Mouse (Mus musculus) CH12.LX (cell line): ENCODE measurements at regions not wholly inside any gene's neighbourhood (a gene's known extent, or its start where the extent isn't known, plus 50 kb on each side); places are given as distances from the start of the nearest gene placed in this dataset.
A peak's percentile ranks its signal among the peaks of the same experiment; 100 is the strongest.

ENCODE experiments used
- DNase-seq: peaks from one replicate; pipeline ENCODE4 v3.0.0-alpha.2; 2013; ENCODE audit errors: extremely low read depth
- H3K27ac ChIP-seq: 2 replicates; pipeline ENCODE4 v1.5.1; 2012; ENCODE audit warnings: low read depth, mild to moderate bottlenecking, control low read depth, moderate library complexity; ENCODE audit not compliant: insufficient read depth
- H3K27me3 ChIP-seq: replicated peaks from 2 replicates; pipeline ENCODE3; 2012; ENCODE audit warnings: inconsistent platforms
- H3K36me3 ChIP-seq, 2 experiments: replicated peaks in 1 of 2; 2 replicates each; pipeline versions ENCODE3 to v1.6.1; 2012; ENCODE audit warnings: inconsistent platforms in 1 of 2, low read length in 1 of 2, mild to moderate bottlenecking in 1 of 2, mixed read lengths in 1 of 2, moderate library complexity in 1 of 2; ENCODE audit not compliant: control insufficient read depth in 1 of 2, insufficient read depth in 1 of 2
- H3K4me1 ChIP-seq, 2 experiments: 2 replicates each; pipeline ENCODE4 v1.6.1; 2012; ENCODE audit warnings: inconsistent platforms in 1 of 2, moderate library complexity in 1 of 2; ENCODE audit not compliant: insufficient read depth in 2 of 2, control insufficient read depth in 1 of 2
- H3K4me2 ChIP-seq: 2 replicates; pipeline ENCODE4 v1.6.1; 2012; ENCODE audit warnings: low read depth, mild to moderate bottlenecking, control low read depth; ENCODE audit not compliant: poor library complexity, insufficient read depth, severe bottlenecking
- H3K4me3 ChIP-seq, 3 experiments: fragments of 150-350 bp in 1 of 3; sonication (generic) in 1 of 3; replicated peaks in 1 of 3; 2 replicates each; pipeline versions ENCODE3 to v1.5.1; 2011 to 2012; ENCODE audit warnings: low read depth in 2 of 3, low read length in 2 of 3, mild to moderate bottlenecking in 2 of 3, moderate library complexity in 2 of 3, control low read depth in 1 of 3, improper control_type of control experiment in 1 of 3, inconsistent platforms in 1 of 3, mixed read lengths in 1 of 3; ENCODE audit not compliant: poor library complexity in 1 of 3
- H3K79me2 ChIP-seq: replicated peaks from 2 replicates; pipeline ENCODE4 v1.6.1; 2012; ENCODE audit warnings: mild to moderate bottlenecking, moderate library complexity; ENCODE audit not compliant: control insufficient read depth, poor library complexity, insufficient read depth, severe bottlenecking; ENCODE audit errors: extremely low read depth
- H3K9ac ChIP-seq: 2 replicates; pipeline ENCODE4 v1.6.1; 2012; ENCODE audit warnings: low read depth, mild to moderate bottlenecking, control low read depth, moderate library complexity; ENCODE audit not compliant: insufficient read depth
- H3K9me3 ChIP-seq: replicated peaks from 2 replicates; pipeline ENCODE3; 2012; ENCODE audit warnings: low read length, inconsistent platforms, mixed read lengths
- BHLHE40 ChIP-seq: IDR thresholded peaks from 2 replicates; pipeline ENCODE4 v1.6.1; 2011; ENCODE audit warnings: mild to moderate bottlenecking, low read depth, low read length, improper control_type of control experiment
- CHD1 ChIP-seq: IDR thresholded peaks from 2 replicates; pipeline ENCODE4 v1.6.1; 2012; ENCODE audit warnings: low read depth, low read length, improper control_type of control experiment, inconsistent platforms
- EP300 ChIP-seq: IDR thresholded peaks from 2 replicates; pipeline ENCODE4 v1.6.1; 2011; ENCODE audit warnings: low read length, improper control_type of control experiment
- ETS1 ChIP-seq: conservative IDR thresholded peaks from 2 replicates; pipeline ENCODE4 v1.6.1; 2012; ENCODE audit warnings: low read depth, mild to moderate bottlenecking, inconsistent platforms, low read length, improper control_type of control experiment, moderate library complexity
- GABPA ChIP-seq: IDR thresholded peaks from 2 replicates; pipeline ENCODE4 v1.6.1; 2012; ENCODE audit warnings: low read depth, low read length, improper control_type of control experiment, inconsistent platforms; ENCODE audit not compliant: insufficient replicate concordance
- JUN ChIP-seq: IDR thresholded peaks from 2 replicates; pipeline ENCODE4 v1.6.1; 2011; ENCODE audit warnings: low read depth, mild to moderate bottlenecking, low read length, improper control_type of control experiment, moderate library complexity; ENCODE audit not compliant: insufficient read depth
- JUND ChIP-seq: conservative IDR thresholded peaks from 2 replicates; pipeline ENCODE4 v1.6.1; 2011; ENCODE audit warnings: low read depth, low read length, improper control_type of control experiment
- KAT2A ChIP-seq: IDR thresholded peaks from 2 replicates; pipeline ENCODE4 v1.6.1; 2012; ENCODE audit warnings: low read length, improper control_type of control experiment, inconsistent platforms; ENCODE audit not compliant: insufficient replicate concordance
- MAX ChIP-seq: IDR thresholded peaks from 2 replicates; pipeline ENCODE4 v1.6.1; 2011; ENCODE audit warnings: low read length, improper control_type of control experiment
- MAZ ChIP-seq: IDR thresholded peaks from 2 replicates; pipeline ENCODE4 v1.6.1; 2012; ENCODE audit warnings: low read depth, mild to moderate bottlenecking, inconsistent platforms, low read length, improper control_type of control experiment, moderate library complexity
- MEF2A ChIP-seq: IDR thresholded peaks from 2 replicates; pipeline ENCODE4 v1.6.1; 2014; ENCODE audit warnings: low read depth, mild to moderate bottlenecking, inconsistent platforms, low read length, improper control_type of control experiment, borderline replicate concordance
- MXI1 ChIP-seq: IDR thresholded peaks from 2 replicates; pipeline ENCODE4 v1.6.1; 2011; ENCODE audit warnings: mild to moderate bottlenecking, low read depth, low read length, improper control_type of control experiment
- MYC ChIP-seq: IDR thresholded peaks from 2 replicates; pipeline ENCODE4 v1.6.1; 2011; ENCODE audit warnings: low read depth, mild to moderate bottlenecking, improper control_type of control experiment, low read length
- NRF1 ChIP-seq: IDR thresholded peaks from 2 replicates; pipeline ENCODE4 v1.6.1; 2014; ENCODE audit warnings: low read depth, mild to moderate bottlenecking, inconsistent platforms, low read length, improper control_type of control experiment, moderate library complexity
- POLR2A ChIP-seq: IDR thresholded peaks from 2 replicates; pipeline ENCODE4 v1.6.1; 2011; ENCODE audit warnings: low read depth, mild to moderate bottlenecking, improper control_type of control experiment, low read length
- SMC3 ChIP-seq: IDR thresholded peaks from 2 replicates; pipeline ENCODE4 v1.6.1; 2011; ENCODE audit warnings: low read depth, low read length, improper control_type of control experiment
- TBP ChIP-seq: conservative IDR thresholded peaks from 2 replicates; pipeline ENCODE4 v1.6.1; 2011; ENCODE audit warnings: low read depth, low read length, improper control_type of control experiment
- TCF12 ChIP-seq: IDR thresholded peaks from 2 replicates; pipeline ENCODE4 v1.6.1; 2014; ENCODE audit warnings: low read depth, mild to moderate bottlenecking, inconsistent platforms, low read length, improper control_type of control experiment
- ZMIZ1 ChIP-seq: IDR thresholded peaks from 2 replicates; pipeline ENCODE4 v1.6.1; 2012; ENCODE audit warnings: low read depth, mild to moderate bottlenecking, inconsistent platforms, low read length, improper control_type of control experiment
- ZNF384 ChIP-seq: IDR thresholded peaks from 2 replicates; pipeline ENCODE4 v1.6.1; 2012; ENCODE audit warnings: low read depth, low read length, improper control_type of control experiment, inconsistent platforms
- dilution Hi-C: fragments of 300-500 bp; cut with MboI; formaldehyde crosslinking; loops from 2 replicates; pipeline ENCODE4 v1.14.3; 2020; ENCODE audit warnings: low sequenced_read_pairs; ENCODE audit not compliant: extremely low pct_unique_long_range_greater_than_20kb, extremely low pct_ligation_motif_present
- in situ Hi-C: fragments of 300-500 bp; cut with MboI; formaldehyde crosslinking; loops from 3 replicates; pipeline ENCODE4 v1.14.3; 2019; ENCODE audit warnings: low sequenced_read_pairs, low pct_ligation_motif_present, low pct_unique_long_range_greater_than_20kb, mixed read lengths

DNA sequence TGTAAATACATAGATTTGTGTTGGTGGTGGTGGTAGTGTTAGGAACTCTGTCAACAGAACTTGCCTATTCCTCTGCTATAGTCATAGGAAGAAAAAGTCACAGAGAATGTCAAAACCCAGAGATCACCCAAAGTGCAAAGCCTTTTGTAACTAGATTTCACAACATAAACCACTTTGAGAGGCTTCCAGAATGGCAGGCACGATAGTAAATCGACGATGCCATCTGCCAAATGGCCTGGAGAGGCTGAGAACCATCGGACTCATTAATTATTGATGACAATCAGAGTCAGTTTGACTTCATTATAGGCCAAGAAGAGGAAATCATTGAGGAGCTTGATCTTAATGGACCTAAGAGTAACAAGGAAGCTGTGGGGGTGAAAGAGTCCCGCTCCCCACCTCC, 207.6 kb upstream of the Kirrel3 start:
- Histone ChIP-seq H3K4me1 (no peaks in the 10 kb centered on the region), H3K79me2 (no peaks in the 10 kb centered on the region), H3K4me3 (no peak overlapping the region), H3K4me2 (no peak overlapping the region), H3K27ac (no peak overlapping the region), H3K9ac (no peak overlapping the region), H3K9me3 (no peaks in the 10 kb centered on the region), H3K36me3 (no peaks in the 10 kb centered on the region), H3K27me3 (no peaks in the 10 kb centered on the region)
- dilution Hi-C loops = no loop called here
- no peak for DNase-seq
- TF ChIP-seq TCF12 (no peak), MYC (no peak), SMC3 (no peak), MAX (no peak), KAT2A (no peak), NRF1 (no peak), JUND (no peak), ETS1 (no peak), MXI1 (no peak), CHD1 (no peak), EP300 (no peak), TBP (no peak), MAZ (no peak)
- in situ Hi-C loops = no loop called here

- Histone ChIP-seq H3K9me3 (no peaks in the 10 kb centered on the region), H3K27ac (no peak overlapping the region), H3K4me2 (no peak overlapping the region), H3K4me3 (no peak overlapping the region), H3K36me3 (no peaks in the 10 kb centered on the region), H3K27me3 (no peaks in the 10 kb centered on the region), H3K79me2 (no peaks in the 10 kb centered on the region), H3K4me1 (no peaks in the 10 kb centered on the region), H3K9ac (no peak overlapping the region)
- dilution Hi-C loops (no loop called here), in situ Hi-C loops (no loop called here)
- TF ChIP-seq MAZ (no peak), KAT2A (no peak), MEF2A (no peak), POLR2A (no peak), TCF12 (no peak), GABPA (no peak), JUN (no peak), MAX (no peak), BHLHE40 (no peak), ZMIZ1 (no peak), ZNF384 (no peak)
- peak; percentile 2 for DNase-seq
Observed at GRCm38 (mm10) chr9:34279386-34279785, 206.3 kb upstream of the Kirrel3 start.
